Mouse (Mus musculus) spleen, postnatal 10 days (tissue): ENCODE measurements around the gene Ica1.

ENCODE experiments used
- DNase-seq, 2 experiments: peaks; one replicate each; pipeline ENCODE4 v3.0.0; 2021 to 2022; ENCODE audit warnings: low spot score in 2 of 2

Gene Ica1

GRCm38 (mm10) chr6:8686678-8687580 is 91.4 kb downstream of the Ica1 start:
- no peak for DNase-seq

DNA sequence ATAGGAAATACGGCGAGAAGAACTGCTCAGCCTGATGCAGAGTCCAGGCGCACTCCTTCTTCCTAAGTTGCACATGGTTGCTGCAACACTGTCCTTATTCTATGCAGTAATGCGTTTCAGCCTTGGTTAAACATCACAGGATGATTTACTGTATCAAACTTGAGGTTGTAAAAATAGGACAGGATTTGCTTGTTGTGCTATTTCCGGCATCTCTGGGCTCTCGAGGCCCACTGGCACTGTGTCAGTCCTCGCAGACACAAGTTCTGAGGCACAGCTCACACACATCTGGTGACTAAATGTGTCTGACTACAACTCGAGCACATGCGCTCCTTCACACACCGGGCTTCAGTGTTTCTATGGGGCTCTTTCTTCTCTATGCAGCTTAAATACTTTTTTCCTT is 94.9 kb downstream of the Ica1 start:
- no peak for DNase-seq

- no peak for DNase-seq
Observed at GRCm38 (mm10) chr6:8680931-8681330, 97.4 kb downstream of the Ica1 start.

- DNase-seq, result no peak
Observed at GRCm38 (mm10) chr6:8673013-8673412, 105.3 kb downstream of the Ica1 start.

DNA sequence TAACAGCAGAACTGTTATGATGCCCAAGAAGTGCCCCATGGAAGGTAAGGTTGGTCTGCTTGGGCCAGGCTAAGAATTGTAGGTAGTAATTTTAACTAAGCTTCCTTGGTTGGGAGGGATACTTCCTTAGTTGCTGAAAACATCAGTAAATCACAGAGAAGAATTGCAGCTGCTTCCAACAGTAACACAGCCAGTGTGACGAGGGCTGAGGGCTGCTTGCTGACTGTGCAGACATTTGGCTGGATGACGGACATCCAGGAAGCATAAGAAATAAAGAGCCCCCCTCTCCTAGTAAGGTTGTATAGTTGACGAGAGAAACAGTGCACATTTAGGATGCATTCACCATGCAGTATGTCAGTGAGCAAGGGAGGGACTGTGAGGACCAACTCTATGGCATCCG is 108.9 kb downstream of the Ica1 start:
- DNase-seq, result no peak

GRCm38 (mm10) chr6:8668013-8668811 is 110.1 kb downstream of the Ica1 start:
- DNase-seq, result no peak

DNA sequence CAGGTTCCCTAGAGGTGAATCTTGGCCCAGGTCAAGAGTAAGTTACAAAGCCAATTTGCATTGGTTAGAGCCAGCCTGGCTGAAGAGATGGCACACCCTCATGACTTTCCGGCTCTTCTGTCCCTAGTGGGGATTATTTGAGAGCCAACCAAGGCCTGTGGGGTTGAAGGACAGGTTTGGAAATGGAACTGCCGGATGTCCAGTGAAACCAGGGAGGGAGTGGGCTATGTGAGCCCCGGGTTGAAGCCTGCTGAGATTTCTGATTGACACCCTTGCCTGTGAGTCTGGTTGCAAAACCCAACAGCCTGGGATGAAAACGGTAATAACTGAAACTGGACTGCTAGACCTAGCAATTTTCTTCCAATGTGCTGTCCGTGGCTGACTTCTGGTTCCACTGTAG is 112.5 kb downstream of the Ica1 start:
- DNase-seq, result no peak

GRCm38 (mm10) chr6:8664956-8665355 is 113.3 kb downstream of the Ica1 start:
- DNase-seq, result no peak

GRCm38 (mm10) chr6:8663092-8663740 is 115.1 kb downstream of the Ica1 start:
- no peak for DNase-seq

DNA sequence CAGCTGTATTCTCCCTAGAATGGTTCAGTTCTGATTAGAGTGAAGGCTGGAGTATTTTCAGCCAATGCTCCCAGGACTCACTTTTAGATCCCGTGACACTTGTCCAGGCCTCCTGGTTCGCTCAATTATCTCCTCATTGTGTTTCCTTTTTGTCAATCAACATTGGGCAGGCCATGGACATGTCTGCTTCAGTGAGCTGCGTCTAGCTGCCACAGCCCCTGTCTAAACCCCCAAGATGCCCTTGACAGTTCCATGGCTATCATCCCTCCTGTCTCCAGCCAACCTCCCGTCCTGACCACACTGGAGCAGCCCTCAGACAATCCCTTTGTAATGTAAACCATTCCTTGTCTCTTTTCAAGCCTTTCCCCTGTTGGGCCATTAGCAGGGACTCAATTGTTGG is 116.9 kb downstream of the Ica1 start:
- DNase-seq, result no peak

DNA sequence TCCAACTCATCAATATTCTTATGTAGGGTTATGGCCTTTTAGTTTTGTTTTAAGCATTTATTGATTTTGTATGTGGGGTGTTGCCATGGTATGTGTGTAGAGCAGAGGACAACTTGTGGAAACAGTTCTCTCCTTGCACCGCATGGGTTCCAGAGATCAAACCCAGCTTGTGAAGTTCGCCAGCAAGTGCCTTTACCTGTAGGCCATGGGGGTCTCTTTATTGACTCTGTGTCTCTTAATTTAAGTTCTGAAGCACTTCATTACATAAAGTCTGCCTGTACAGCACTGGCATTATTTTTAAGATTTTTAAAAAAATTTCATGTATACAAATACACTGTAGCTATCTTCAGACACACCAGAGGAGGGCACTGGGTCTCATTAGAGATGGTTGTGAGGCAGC is 118.2 kb downstream of the Ica1 start:
- DNase-seq, result no peak

DNA sequence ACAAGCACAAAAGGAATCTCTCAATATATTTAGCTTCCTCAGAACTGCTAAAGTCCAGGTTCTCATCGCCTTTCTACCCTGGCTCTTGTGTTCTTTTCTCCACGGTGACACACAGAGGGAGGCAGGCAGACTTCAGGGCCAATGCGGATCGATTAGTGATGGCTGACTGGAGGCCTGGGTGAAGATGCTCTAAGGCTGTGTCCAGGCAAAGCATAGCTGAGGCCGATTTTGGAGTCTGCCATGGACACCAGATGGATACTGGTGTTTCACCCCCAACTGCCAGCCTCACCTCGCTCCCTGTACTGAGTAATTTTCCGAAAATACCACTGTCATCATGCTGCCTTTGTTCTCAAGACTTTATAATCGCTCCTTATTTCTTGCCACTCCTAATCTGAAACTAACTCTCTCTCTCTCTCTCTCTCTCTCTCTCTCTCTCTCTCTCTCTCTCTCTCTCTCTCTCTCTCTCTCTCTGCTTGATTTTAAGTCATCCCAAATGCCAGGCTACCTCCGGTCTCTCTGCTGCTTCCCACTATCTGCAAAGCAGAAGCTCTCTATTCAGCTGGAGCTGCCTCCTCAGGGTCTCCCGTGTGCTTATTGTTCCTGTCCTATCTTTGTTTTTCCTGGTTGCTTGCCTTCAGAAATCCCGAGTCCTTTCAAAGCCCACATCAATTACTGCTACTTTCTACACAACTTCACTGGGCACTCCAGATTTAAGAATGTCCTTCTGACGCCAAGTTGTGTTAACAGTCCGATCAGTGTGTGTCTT is 118.9 kb downstream of the Ica1 start:
- DNase-seq, result no peak

- DNase-seq, result no peak
Observed at GRCm38 (mm10) chr6:8658431-8658830, 119.9 kb downstream of the Ica1 start.

GRCm38 (mm10) chr6:8657459-8657858 is 120.8 kb downstream of the Ica1 start:
- DNase-seq, result no peak

- no peak for DNase-seq
Observed at GRCm38 (mm10) chr6:8655454-8655853, 122.8 kb downstream of the Ica1 start.

DNA sequence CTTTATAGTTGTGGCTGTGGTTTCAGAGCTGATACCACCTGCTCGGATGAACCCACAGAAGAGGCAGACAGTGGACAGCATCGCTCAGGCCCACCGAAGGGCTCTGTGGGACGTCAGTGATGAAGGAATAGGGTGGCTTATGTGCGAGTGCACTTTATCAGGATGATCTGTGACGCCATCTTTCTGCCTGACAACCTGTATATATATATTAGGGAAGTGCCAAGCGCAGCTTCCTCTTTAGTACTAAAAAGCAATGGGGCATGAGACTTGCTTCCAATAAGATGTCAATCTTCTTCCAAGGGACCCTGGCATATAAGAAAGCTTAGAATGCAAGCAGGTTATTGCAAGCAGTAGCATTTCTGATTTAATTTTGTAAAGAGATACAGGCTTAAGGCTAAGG is 127.9 kb downstream of the Ica1 start:
- DNase-seq, result no peak

DNA sequence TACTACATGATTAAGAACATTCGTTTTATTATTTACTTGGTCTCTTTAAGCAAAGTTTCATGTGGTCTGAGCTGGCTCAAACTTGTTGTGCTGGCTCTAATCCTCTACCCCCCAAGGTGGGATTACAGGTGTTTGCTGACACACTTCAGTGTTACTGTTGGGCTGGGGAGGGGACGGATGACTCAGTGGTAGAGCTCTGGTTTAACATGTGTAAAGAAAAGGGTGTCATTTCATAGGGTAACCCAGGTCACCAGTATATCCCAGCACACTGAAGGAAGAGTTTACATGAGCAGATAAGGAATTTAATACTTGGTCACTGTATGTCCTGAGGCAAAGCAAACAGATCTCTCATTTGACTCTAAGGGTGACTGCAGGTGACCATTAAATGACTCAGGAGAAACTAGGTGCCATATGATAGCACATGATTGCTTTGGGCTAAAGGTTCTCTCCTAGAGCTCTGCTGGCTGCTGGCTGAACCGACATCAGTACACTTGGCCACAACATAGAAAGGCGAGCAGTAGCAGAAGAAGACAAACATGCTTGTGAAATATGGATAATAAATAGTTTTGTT is 128.9 kb downstream of the Ica1 start:
- no peak for DNase-seq

GRCm38 (mm10) chr6:8648185-8648901 is 129.9 kb downstream of the Ica1 start:
- DNase-seq, result no peak

- DNase-seq, result no peak
Observed at GRCm38 (mm10) chr6:8647513-8648184, 130.6 kb downstream of the Ica1 start.

DNA sequence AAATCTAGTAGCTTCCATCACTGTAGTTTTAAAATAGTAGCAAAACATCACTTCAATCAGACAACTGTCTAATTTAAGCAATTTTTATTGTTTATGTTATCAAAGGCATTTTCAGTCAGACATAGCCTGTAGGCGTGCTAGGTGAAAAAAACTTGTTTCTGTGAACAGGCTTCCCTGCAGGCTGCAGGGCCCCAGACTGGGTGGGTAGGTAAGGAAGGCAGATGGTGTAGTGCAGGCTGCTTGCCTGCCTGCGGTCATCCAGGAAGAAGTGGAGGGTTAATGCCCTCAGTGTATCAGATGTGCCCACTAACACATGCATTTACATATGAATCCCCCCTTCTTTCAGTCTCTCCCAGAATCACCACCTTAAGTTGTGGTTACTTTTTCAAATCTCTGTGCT is 132.6 kb downstream of the Ica1 start:
- no peak for DNase-seq
